Mouse (Mus musculus) cortical plate, adult 2 months (tissue): ENCODE measurements at regions not wholly inside any gene's neighbourhood (a gene's known extent, or its start where the extent isn't known, plus 50 kb on each side); places are given as distances from the start of the nearest gene placed in this dataset.

ENCODE experiments used
- CTCF ChIP-seq: fragments of 200-500 bp; IDR thresholded peaks from 2 replicates; pipeline ENCODE4 v1.5.1; 2011; ENCODE audit warnings: mild to moderate bottlenecking, control low read depth, low read length; ENCODE audit not compliant: insufficient read depth; ENCODE audit errors: extremely low read depth
- POLR2A ChIP-seq: fragments of 200-500 bp; IDR thresholded peaks from 2 replicates; pipeline ENCODE4 v1.6.1; 2011; ENCODE audit warnings: mild to moderate bottlenecking, low read length, control low read depth; ENCODE audit not compliant: insufficient read depth; ENCODE audit errors: extremely low read depth

- no peak for TF ChIP-seq CTCF
- no peak for TF ChIP-seq POLR2A
These were observed 90.2 kb upstream of the A230072I06Rik start for GRCm38 (mm10) chr8:12188451-12188850.
